Mouse (Mus musculus): ENCODE measurements around the gene C1qc.

- TF ChIP-seq POLR2A (IDR thresholded peaks at IDR 0.05; ENCODE audit: low read depth, low read length) = no peak
- TF ChIP-seq CTCF (IDR thresholded peaks at IDR 0.05; ENCODE audit: extremely low read depth, insufficient read depth, insufficient read length, insufficient replicate concordance) = no peak
Measured at GRCm38 (mm10) chr4:136865531-136865930, 27.3 kb downstream of the C1qc start.

All from spleen, adult 2 months (tissue).